Mouse (Mus musculus) embryonic facial prominence, embryonic 13.5 days (tissue): ENCODE data around the gene Rhoj. TPM values are rescaled to one million over a fixed set of nuclear protein-coding genes. Genes with fewer than 3 reads are reported as not detected.

Source experiments
- ATAC-seq: fragments of 200-750 bp; cut with Nextera tagmentation; 2 replicates; pipeline ENCODE4 v1.8.0; 2017; ENCODE audit warnings: low read depth; ENCODE audit not compliant: insufficient number of reproducible peaks, insufficient read depth, low FRiP score, low TSS enrichment
- H3K27ac ChIP-seq: fragments of 300-500 bp; sonication (generic); 2 replicates; pipeline ENCODE4 v1.5.1; 2015; ENCODE audit warnings: moderate library complexity, mild to moderate bottlenecking, inconsistent platforms
- H3K27me3 ChIP-seq: fragments of 300-500 bp; sonication (generic); 2 replicates; pipeline ENCODE4 v1.6.1; 2015; ENCODE audit warnings: mild to moderate bottlenecking, inconsistent platforms
- H3K36me3 ChIP-seq: fragments of 300-500 bp; sonication (generic); 2 replicates; pipeline ENCODE4 v1.6.1; 2015; ENCODE audit warnings: mild to moderate bottlenecking, inconsistent platforms
- H3K4me1 ChIP-seq: fragments of 300-500 bp; sonication (generic); 2 replicates; pipeline ENCODE4 v1.6.1; 2015; ENCODE audit warnings: inconsistent platforms
- H3K4me2 ChIP-seq: fragments of 300-500 bp; sonication (generic); 2 replicates; pipeline ENCODE4 v1.6.1; 2015; ENCODE audit warnings: moderate library complexity, mild to moderate bottlenecking, inconsistent platforms
- H3K4me3 ChIP-seq: fragments of 300-500 bp; sonication (generic); 2 replicates; pipeline ENCODE4 v1.5.1; 2015; ENCODE audit warnings: mild to moderate bottlenecking, inconsistent platforms
- H3K9ac ChIP-seq: fragments of 300-500 bp; sonication (generic); 2 replicates; pipeline ENCODE4 v1.6.1; 2015; ENCODE audit warnings: mild to moderate bottlenecking, inconsistent platforms
- H3K9me3 ChIP-seq: fragments of 300-500 bp; sonication (generic); 2 replicates; pipeline ENCODE4 v1.6.1; 2016; ENCODE audit warnings: inconsistent platforms
- WGBS: fragments of 180-500 bp; shearing (Covaris S2); methylation state at CpG from one replicate; pipeline ENCODE4 v1.1.7; 2015; ENCODE audit warnings: mixed read lengths; 5-methylcytosine and 5-hydroxymethylcytosine counted together
- polyA plus RNA-seq: library from polyadenylated mRNA; unstranded; fragments of >200 nt; fragmentation: Nextera tagmentation; extraction: Ambion mirVana; gene quantifications from 2 replicates; pipeline ENCODE4 v1.2.1, GENCODE M21; 2015

Gene Rhoj
- polyA plus RNA-seq, 1 experiment from 2014 or later: 34.0 TPM

DNA sequence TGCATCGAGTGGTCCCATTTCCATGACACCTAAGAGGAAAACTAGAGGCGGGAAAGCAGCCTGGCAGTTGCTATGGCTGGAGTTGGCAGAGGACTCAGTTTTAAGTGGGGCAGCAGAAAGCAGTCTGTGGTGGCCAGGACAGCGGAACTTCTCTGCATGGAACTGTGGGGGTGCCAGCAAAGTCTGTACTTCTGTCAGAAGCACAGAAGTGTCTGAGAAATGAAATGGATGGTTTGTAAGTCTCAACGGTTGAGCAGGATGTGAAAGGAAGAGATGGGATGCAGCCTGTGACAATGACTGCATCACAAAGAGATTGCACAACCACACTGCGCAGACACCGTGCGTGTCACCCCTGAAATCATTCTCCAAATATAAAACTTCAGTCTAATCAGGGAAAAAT is 138.1 kb downstream of the Rhoj start:
- Histone ChIP-seq H3K4me1 (no peaks in the 10 kb centered on the region; the same call in 1 of the 2 replicates), H3K27ac (no peak overlapping the region), H3K27me3 (no peaks in the 10 kb centered on the region), H3K9me3 (no peaks in the 10 kb centered on the region), H3K4me2 (no peak overlapping the region), H3K36me3 (peaks cover 23% of the 10 kb centered on the region), H3K4me3 (no peak overlapping the region), H3K9ac (no peak overlapping the region)
- no peak for ATAC-seq
- WGBS: 87% methylated on average over 7 of the region's 7 CpGs

- no peak for ATAC-seq
- no peak overlapping the region for H3K27ac ChIP-seq
- no peak overlapping the region for H3K9ac ChIP-seq
- H3K36me3 ChIP-seq: peaks cover 46% of the 10 kb centered on the region
- H3K4me1 ChIP-seq: no peaks in the 10 kb centered on the region; the same call in 1 of the 2 replicates
- H3K9me3 ChIP-seq: no peaks in the 10 kb centered on the region
- no peaks in the 10 kb centered on the region for H3K27me3 ChIP-seq
- H3K4me2 ChIP-seq: no peak overlapping the region
- 77% methylated on average over 5 of the region's 5 CpGs for WGBS
- no peak overlapping the region for H3K4me3 ChIP-seq
Measured at GRCm38 (mm10) chr12:75448921-75449320, 140.8 kb downstream of the Rhoj start.

- no peak for ATAC-seq
- no peak overlapping the region for H3K9ac ChIP-seq
- no peaks in the 10 kb centered on the region; the same call in 1 of the 2 replicates for H3K4me1 ChIP-seq
- H3K9me3 ChIP-seq: no peaks in the 10 kb centered on the region
- 59% methylated on average over 6 of the region's 6 CpGs for WGBS
- H3K36me3 ChIP-seq: peaks cover 47% of the 10 kb centered on the region
- no peak overlapping the region for H3K4me2 ChIP-seq
- no peaks in the 10 kb centered on the region for H3K27me3 ChIP-seq
- H3K27ac ChIP-seq: no peak overlapping the region
- H3K4me3 ChIP-seq: no peak overlapping the region
Measured at GRCm38 (mm10) chr12:75449475-75449966, 141.4 kb downstream of the Rhoj start.

DNA sequence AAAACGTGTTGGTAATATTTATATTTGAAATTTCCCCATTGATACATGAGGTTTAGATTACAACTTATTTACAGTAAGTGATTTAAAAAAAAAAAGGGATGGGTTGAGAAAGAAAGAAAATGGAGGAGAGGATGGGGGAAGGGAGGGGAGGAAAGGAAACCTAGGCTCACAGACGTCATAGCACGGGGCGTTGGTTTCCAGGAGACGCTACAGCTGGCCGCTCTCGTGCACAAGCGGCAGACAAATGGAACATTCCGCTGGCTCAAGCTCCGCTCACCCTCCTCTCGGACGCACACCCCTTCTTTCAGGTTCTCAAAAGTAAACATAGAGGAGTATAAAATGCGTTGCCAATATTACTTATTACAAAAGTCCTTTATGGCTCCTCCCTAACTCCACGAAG is 141.9 kb downstream of the Rhoj start:
- peaks cover 47% of the 10 kb centered on the region for H3K36me3 ChIP-seq
- H3K4me3 ChIP-seq: no peak overlapping the region
- H3K4me1 ChIP-seq: no peaks in the 10 kb centered on the region; the same call in 1 of the 2 replicates
- no peaks in the 10 kb centered on the region for H3K9me3 ChIP-seq
- no peak for ATAC-seq
- H3K27me3 ChIP-seq: no peaks in the 10 kb centered on the region
- H3K4me2 ChIP-seq: no peak overlapping the region
- 82% methylated on average over 14 of the region's 14 CpGs for WGBS
- no peak overlapping the region for H3K27ac ChIP-seq
- H3K9ac ChIP-seq: no peak overlapping the region

DNA sequence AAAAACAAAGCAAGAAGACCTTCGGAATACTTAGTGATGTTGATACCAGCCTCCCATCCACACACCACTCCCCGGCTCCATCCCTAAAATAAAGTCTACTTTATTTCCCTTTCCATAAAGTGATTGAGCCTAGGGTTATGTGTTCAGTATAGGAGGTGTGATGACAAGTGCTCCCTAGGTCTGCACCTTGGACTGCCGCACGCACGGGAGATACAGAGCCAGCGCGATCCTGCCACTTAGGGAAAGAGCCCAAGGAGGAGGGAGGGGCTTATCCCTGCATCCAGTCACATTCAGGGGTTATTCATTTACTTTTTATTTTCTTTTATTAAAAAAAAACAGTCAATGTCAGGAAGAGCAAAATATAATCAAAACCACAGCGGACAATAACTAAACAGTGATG is 142.5 kb downstream of the Rhoj start:
- no peak overlapping the region for H3K27ac ChIP-seq
- H3K9ac ChIP-seq: no peak overlapping the region
- H3K27me3 ChIP-seq: no peaks in the 10 kb centered on the region
- H3K4me2 ChIP-seq: no peak overlapping the region
- no peak overlapping the region for H3K4me3 ChIP-seq
- no peak for ATAC-seq
- 92% methylated on average over 8 of the region's 8 CpGs for WGBS
- H3K9me3 ChIP-seq: no peaks in the 10 kb centered on the region
- no peaks in the 10 kb centered on the region; the same call in 1 of the 2 replicates for H3K4me1 ChIP-seq
- H3K36me3 ChIP-seq: peaks cover 47% of the 10 kb centered on the region

Other genes with a start within 250 kb of the Rhoj start
- gene Kcnh5, start 131.0 kb upstream of the Rhoj start, polyA plus RNA-seq: 0.25 and 0.51 TPM in 2 replicates
- gene Gphb5, start 108.5 kb downstream of the Rhoj start, polyA plus RNA-seq: not detected in 2 replicates